Mouse (Mus musculus): ENCODE measurements at regions not wholly inside any gene's neighbourhood (a gene's known extent, or its start where the extent isn't known, plus 50 kb on each side); places are given as distances from the start of the nearest gene placed in this dataset.

GRCm38 (mm10) chr15:36898857-36899523, 108.6 kb downstream of the Zfp706 start:
- DNase-seq (ENCODE audit: low read depth) = no peak
- TF ChIP-seq POLR2A (IDR thresholded peaks at IDR 0.05; ENCODE audit: borderline replicate concordance, extremely low read depth, insufficient read depth, insufficient read length, poor library complexity, severe bottlenecking) = no peak
- no peak for TF ChIP-seq CTCF (IDR thresholded peaks at IDR 0.05; ENCODE audit: borderline replicate concordance, extremely low read depth, insufficient read depth, insufficient read length)

GRCm38 (mm10) chr15:36898326-36898725, 109.2 kb downstream of the Zfp706 start:
- DNase-seq (ENCODE audit: low read depth) = no peak
- TF ChIP-seq POLR2A (IDR thresholded peaks at IDR 0.05; ENCODE audit: borderline replicate concordance, extremely low read depth, insufficient read depth, insufficient read length, poor library complexity, severe bottlenecking) = no peak

GRCm38 (mm10) chr15:36896265-36896664, 111.3 kb downstream of the Zfp706 start:
- no peak for TF ChIP-seq POLR2A (IDR thresholded peaks at IDR 0.05; ENCODE audit: borderline replicate concordance, extremely low read depth, insufficient read depth, insufficient read length, poor library complexity, severe bottlenecking)
- DNase-seq (ENCODE audit: low read depth) = no peak

GRCm38 (mm10) chr15:36895031-36895430, 112.5 kb downstream of the Zfp706 start:
- no peak for TF ChIP-seq POLR2A (IDR thresholded peaks at IDR 0.05; ENCODE audit: borderline replicate concordance, extremely low read depth, insufficient read depth, insufficient read length, poor library complexity, severe bottlenecking)
- DNase-seq (ENCODE audit: low read depth) = no peak

- TF ChIP-seq POLR2A (IDR thresholded peaks at IDR 0.05; ENCODE audit: borderline replicate concordance, extremely low read depth, insufficient read depth, insufficient read length, poor library complexity, severe bottlenecking) (no peak), CTCF (IDR thresholded peaks at IDR 0.05; ENCODE audit: borderline replicate concordance, extremely low read depth, insufficient read depth, insufficient read length) (no peak)
- DNase-seq (ENCODE audit: low read depth) = no peak
Measured at GRCm38 (mm10) chr15:36893407-36893969, 114.1 kb downstream of the Zfp706 start.

- peak; percentile 38 for DNase-seq (ENCODE audit: low read depth)
- TF ChIP-seq POLR2A (IDR thresholded peaks at IDR 0.05; ENCODE audit: borderline replicate concordance, extremely low read depth, insufficient read depth, insufficient read length, poor library complexity, severe bottlenecking) (no peak), CTCF (IDR thresholded peaks at IDR 0.05; ENCODE audit: borderline replicate concordance, extremely low read depth, insufficient read depth, insufficient read length) (no peak)
Measured at GRCm38 (mm10) chr15:36892576-36893205, 114.9 kb downstream of the Zfp706 start.

- no peak for DNase-seq (ENCODE audit: low read depth)
- TF ChIP-seq CTCF (IDR thresholded peaks at IDR 0.05; ENCODE audit: borderline replicate concordance, extremely low read depth, insufficient read depth, insufficient read length) = no peak
- TF ChIP-seq POLR2A (IDR thresholded peaks at IDR 0.05; ENCODE audit: borderline replicate concordance, extremely low read depth, insufficient read depth, insufficient read length, poor library complexity, severe bottlenecking) = no peak
Measured at GRCm38 (mm10) chr15:36891851-36892250, 115.7 kb downstream of the Zfp706 start.

- TF ChIP-seq POLR2A (IDR thresholded peaks at IDR 0.05; ENCODE audit: borderline replicate concordance, extremely low read depth, insufficient read depth, insufficient read length, poor library complexity, severe bottlenecking) (no peak), CTCF (IDR thresholded peaks at IDR 0.05; ENCODE audit: borderline replicate concordance, extremely low read depth, insufficient read depth, insufficient read length) (no peak)
- DNase-seq (ENCODE audit: low read depth) = no peak
Measured at GRCm38 (mm10) chr15:36891296-36891695, 116.3 kb downstream of the Zfp706 start.

- TF ChIP-seq POLR2A (IDR thresholded peaks at IDR 0.05; ENCODE audit: borderline replicate concordance, extremely low read depth, insufficient read depth, insufficient read length, poor library complexity, severe bottlenecking) (no peak), CTCF (IDR thresholded peaks at IDR 0.05; ENCODE audit: borderline replicate concordance, extremely low read depth, insufficient read depth, insufficient read length) (no peak)
- DNase-seq (ENCODE audit: low read depth) = no peak
Measured at GRCm38 (mm10) chr15:36889072-36889471, 118.5 kb downstream of the Zfp706 start.

GRCm38 (mm10) chr15:36888351-36889069, 119.1 kb downstream of the Zfp706 start:
- TF ChIP-seq POLR2A (IDR thresholded peaks at IDR 0.05; ENCODE audit: borderline replicate concordance, extremely low read depth, insufficient read depth, insufficient read length, poor library complexity, severe bottlenecking) (no peak), CTCF (IDR thresholded peaks at IDR 0.05; ENCODE audit: borderline replicate concordance, extremely low read depth, insufficient read depth, insufficient read length) (no peak)
- no peak for DNase-seq (ENCODE audit: low read depth)

GRCm38 (mm10) chr15:36884671-36885365, 122.8 kb downstream of the Zfp706 start:
- TF ChIP-seq POLR2A (IDR thresholded peaks at IDR 0.05; ENCODE audit: borderline replicate concordance, extremely low read depth, insufficient read depth, insufficient read length, poor library complexity, severe bottlenecking) (no peak), CTCF (IDR thresholded peaks at IDR 0.05; ENCODE audit: borderline replicate concordance, extremely low read depth, insufficient read depth, insufficient read length) (no peak)
- DNase-seq (ENCODE audit: low read depth) = no peak

All from brain, embryonic 14.5 days (tissue).